Mouse (Mus musculus): ENCODE measurements around the gene Pdzd7.
A peak's percentile ranks its signal among the peaks of the same experiment; 100 is the strongest.
"Not testable (repeated sequence)": the region's sequence is repeated elsewhere in the genome, so short reads cannot be mapped to it uniquely, and the experiment has no call there.

Pdzd7 gene

GRCm38 (mm10) chr19:45058113-45058839, 12.8 kb upstream of the Pdzd7 start:
- peak; percentile 89 for DNase-seq

DNA sequence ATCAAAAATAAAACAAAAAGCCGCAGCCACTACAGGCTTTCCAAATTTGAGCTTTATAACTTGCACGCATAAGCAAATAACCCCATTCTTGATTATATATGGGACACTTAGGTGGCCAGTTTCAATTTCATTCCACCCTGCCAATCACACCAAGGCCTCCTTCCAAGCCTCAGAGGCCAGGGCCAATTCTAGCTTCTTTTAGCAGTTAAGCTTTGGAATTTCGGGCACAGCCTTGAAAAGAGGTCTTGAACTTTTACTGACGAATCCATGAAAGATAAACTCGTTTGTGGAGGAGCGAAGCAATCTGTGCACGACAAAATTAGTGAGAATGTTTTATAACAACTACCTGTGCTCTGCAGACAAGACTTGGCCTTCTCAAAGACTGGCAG, 12.2 kb upstream of the Pdzd7 start:
- no peak for DNase-seq

GRCm38 (mm10) chr19:45056908-45057698, 11.6 kb upstream of the Pdzd7 start:
- peak; percentile 66 for DNase-seq

DNA sequence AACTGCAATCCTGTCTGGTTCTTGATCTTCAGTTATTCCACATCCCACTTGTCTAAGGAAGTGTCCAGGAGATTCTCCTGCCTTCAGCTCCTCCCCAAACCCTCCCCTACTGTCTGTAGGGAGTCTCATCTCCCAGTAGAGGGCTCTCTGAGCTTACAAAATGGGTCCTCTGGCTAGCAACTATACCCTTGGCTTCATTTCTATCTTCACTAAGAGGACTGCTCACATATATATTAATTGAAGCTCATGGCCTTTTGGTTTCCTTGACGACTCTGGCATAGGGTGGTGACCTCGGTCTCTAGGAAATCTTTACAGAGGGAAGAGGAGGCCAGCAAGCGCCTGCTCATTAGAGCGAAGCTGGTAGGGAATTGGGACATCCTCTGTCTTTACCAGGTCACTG, 10.8 kb upstream of the Pdzd7 start:
- DNase-seq: no peak

- no peak for DNase-seq
Observed at GRCm38 (mm10) chr19:45054892-45055690, 9.6 kb upstream of the Pdzd7 start.

- no peak for DNase-seq
Observed at GRCm38 (mm10) chr19:45053451-45053850, 7.9 kb upstream of the Pdzd7 start.

GRCm38 (mm10) chr19:45049523-45049922, 4.0 kb upstream of the Pdzd7 start:
- DNase-seq: no peak

DNA sequence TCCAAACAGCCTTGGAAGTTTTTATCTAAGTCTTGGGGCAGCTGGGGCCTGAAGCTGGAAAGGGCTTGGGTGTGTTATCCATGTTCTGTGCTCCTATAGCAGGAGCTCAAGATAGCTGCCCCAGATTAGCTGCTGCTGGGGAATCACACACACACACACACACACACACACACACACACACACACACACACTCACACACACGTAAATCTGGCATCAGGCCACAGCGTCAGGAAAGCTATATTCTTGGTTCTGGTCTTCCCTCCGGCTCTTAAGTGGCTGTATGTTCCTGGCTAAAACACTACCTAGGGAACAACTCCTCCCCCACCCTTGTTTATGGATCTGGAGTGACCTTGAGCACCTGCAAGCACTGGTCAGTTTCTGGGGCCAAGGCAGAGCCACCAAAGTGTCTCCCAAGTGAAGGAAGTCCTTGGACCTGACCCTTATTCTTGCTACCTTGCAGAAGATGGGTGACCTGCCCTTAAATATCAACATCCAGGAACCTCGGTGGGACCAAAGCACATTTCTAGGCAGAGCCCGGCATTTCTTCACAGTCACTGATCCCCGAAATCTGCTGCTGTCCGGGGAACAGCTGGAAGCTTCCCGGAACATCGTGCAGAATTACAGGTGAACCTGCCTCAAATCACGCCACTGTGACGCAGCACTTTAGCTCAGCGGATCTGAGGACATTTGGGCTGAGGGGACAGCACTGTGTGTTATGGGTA, 3.3 kb upstream of the Pdzd7 start:
- no peak for DNase-seq

DNA sequence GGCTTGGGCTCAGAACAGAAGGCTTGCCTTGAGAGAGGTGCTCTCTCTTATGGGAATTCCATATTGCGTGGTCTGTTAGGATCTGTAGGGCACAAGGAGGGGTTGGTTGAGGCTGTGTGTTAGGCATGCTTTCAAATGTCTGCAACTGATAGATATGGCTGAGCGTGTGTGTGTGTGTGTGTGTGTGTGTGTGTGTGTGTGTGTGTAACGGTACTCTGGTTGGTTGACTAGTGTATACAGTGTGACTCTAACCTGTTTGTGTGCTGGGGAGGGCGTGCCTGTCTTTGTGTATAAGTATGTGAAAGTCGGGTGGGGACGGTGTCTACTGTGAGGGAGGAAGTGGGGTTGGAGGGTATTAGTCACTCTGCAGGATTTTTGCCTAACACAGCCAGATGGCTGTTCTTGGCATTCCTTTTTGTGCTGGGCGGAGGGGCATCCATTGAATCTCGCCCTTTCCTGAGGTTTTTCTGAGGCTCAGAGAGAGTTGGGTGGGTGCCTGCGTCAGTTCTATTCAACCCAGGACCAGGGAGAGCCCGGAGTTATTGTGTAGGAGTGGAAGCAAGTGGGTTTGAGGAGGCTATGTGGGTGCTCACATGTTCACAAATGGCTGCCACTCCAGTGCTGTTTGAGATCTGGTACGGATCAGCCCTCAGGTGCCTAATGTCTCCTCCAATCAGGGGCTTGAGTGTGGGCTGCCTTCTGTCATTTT, 2.6 kb upstream of the Pdzd7 start:
- peak; percentile 60 for DNase-seq

DNA sequence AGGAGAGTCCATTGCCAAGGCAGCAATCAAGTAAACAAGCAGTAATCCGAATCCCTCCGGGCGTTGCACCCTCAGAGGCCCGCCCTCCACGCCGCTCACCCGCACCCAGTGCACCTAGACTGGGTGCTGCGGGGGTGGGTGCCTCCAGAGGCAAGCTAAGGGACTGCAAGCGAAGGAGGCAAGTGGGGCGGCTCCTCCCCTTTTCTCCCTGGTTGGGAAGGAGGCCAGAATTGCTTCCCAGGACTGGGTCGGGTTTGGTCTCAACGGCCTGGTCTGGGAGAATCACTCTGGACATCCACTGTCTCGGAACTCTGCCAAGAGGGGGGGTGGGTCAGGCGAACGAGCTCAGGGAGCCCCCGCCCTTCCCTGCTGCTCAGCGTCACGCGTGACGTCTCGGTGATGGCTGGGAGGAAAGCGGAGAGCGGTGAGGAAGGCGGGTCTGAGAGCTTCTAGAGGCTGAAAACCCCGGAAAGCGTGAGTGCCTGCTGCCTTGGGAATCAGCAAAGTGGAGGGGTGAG, 2.0 kb upstream of the Pdzd7 start, which contains the start of gene Sfxn3:
Sfxn3 (plus strand) TSS at position 87 of the 518 bp plus-strand sequence.
- peak; percentile 89 for DNase-seq

DNA sequence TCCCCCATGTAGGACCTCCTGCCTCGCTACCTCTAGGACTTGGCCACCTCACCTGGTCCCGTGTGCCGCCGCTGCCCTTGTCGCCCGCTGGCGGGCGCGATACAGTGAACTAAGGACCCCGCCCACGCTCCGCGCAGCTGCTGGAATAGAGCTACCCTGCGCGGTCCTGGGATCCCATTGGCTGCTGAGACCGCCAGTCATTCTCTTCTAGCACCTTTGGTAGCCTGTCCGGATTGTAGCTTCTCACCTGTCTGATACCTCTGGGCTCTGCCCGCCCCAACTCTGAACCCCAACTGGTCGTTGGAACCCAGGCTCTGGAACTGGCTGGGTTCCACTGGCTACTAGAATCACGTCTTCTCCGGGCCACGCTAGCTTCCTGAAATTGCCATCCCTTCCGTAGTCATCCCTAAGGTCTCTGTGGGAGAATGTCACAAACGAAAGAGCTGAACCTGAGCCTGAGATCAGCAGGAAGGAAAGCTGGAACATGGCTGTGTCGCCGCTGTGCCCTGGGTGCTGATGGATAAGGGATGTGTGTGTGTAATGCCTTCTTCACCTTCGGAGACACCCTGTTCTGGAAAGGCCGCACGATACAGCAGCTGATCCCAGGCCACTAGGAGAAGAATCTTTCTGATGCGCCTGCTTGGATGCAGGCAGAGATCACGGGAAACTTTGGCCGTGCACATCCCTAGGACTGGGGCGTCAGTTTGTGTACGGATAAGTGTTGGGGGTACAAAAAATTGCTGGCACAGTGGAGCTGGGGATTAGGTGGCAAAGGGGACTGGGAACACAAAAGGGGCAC, 1.2 kb upstream of the Pdzd7 start:
- DNase-seq: peak; percentile 85

DNA sequence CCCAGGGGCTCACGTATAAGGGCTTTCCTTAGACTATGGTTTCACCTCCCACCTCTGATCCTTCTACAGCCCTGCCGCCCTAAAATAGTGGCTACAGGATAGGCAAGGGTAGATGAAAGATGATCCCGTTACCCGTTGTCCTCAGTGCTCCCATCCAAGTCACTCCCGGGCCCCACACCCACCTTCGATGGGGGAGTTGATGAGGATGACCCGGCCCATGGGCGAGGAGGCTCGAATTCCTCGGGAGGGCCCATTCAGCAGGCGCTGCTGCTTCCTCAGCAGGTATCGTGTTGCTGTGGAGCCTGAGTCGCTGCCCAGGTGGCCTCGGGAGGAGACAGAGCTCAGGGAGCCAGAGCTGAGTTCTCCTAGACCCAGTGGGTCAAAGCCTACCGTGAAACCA, 281 bp downstream of the Pdzd7 start:
- no peak for DNase-seq

DNA sequence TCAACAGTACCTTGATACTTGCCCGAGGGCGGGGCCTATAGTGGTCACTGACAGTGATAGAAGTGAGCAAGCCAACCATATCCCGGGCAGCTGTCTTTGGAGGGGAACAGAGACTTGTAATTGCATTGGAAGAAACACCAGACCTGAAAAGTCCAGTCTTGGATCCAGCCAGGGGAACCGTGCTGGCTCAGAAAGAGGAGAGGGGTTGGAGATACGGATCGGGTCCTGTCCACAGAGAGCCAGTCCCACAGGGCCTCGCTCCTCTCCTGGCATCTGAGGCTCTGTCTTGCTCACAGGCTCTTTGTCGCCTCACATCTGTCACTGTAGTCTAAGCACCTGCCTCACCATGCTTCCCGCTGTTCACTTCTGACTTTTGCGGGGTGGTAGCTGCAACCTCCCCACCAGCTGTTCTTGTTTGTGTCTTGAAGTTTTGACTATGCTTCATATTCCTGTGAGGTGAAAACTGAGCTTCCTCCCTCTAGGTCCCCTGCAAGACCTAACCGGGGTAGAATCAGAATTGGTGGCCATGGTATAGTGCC, 1.1 kb downstream of the Pdzd7 start:
- peak; percentile 30 for DNase-seq

- DNase-seq: no peak
Observed at GRCm38 (mm10) chr19:45040214-45040613, 5.3 kb downstream of the Pdzd7 start.

DNA sequence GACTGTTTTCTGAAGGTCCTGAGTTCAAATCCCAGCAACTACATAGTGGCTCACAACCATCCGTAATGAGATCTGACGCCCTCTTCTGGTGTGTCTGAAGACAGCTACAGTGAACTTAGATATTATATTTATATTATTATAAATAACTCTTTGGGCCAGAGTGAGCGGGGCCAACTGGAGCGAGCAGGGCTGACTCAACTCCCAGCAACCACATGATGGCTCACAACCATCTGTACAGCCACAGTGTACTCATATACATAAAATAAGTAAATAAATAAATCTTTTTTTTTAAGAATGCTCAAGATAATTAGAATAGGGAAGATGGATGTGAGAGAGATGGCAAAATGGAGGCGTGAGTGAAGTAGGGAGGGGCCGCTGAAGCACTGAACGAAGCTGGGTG, 7.3 kb downstream of the Pdzd7 start:
- DNase-seq: not testable (repeated sequence)

DNA sequence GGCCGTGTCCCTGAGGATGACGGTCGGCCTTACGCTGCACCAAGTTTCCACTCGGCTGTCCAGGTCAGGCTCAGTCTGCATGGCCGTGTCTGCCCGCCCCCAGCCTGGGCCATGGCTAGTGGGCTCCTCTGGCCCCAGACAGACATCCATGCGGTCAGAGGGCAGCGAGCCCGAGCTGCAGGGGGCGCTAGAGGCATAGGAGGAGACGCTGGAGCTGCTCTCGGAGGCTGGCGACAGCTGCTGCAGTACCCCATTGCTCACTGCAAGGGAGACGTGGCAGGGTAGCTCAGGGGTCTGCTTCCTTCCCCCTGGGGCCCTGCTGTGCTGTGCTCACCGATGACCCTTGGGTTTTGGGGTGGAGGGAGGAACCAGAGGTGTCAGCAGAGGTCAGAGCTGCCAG, 8.7 kb downstream of the Pdzd7 start:
- peak; percentile 86 for DNase-seq

DNA sequence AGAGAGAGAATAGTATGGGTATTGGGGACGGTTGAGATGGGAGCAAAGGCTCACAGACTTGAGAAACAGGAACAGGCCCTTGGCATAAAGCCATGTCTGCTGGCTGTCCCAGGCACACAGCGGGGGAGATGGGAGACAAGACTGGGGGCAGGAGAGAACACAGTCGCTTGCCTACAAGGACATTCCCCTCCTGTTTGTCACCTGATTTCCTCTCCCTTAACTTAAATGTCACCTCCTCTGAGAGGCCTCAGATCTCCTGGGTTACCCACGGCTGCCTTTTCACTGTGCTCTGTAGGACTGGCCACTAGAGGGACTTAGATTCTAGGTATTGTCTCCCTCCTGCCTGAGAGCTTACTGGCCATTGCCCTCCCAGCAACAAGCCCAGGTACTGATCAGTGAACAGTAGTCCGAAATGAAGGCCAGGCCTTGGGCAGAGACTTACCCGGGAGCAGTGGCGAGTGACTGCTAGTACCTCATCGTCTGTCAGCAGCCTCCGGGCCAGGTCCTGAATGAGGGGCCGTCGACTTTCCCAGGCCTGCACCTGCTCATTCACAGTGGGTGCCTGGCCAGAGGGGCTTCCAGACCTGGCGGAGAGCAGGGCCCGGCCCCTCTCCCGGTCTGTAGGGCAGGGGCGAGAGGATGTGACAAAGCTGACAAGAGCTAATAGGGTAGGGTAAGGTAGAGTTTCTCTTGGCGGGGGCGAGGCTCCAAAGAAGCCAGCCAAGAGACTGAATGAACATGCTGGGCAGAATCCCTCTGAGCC, 12.8 kb downstream of the Pdzd7 start:
- no peak for DNase-seq

- DNase-seq: peak; percentile 81
Observed at GRCm38 (mm10) chr19:45031780-45032179, 13.7 kb downstream of the Pdzd7 start.

- DNase-seq: peak; percentile 79
Observed at GRCm38 (mm10) chr19:45030746-45031693, 14.5 kb downstream of the Pdzd7 start.

Measured in thymus, postnatal 4 days (tissue).